Comparison of ENCODE assay signal across 9 mouse cellular contexts in genomic region chr12:100849421-100850138, GRCm38 (mm10). TPM values are rescaled to one million over a fixed set of nuclear protein-coding genes. Genes with fewer than 3 reads are reported as not detected.
DNase-seq lines count a peak whose midpoint lies in the region; ATAC-seq lines count a peak whose summit lies in the region.
"Had no signal": no experiment of that assay in that cellular context is flagged by ENCODE, and none has a peak within 500 bp of the region (broad histone marks: within the 10 kb centered on the region; RNA-seq: fewer than 3 reads in every experiment).

No protein-coding gene starts in this region.

- H3K4me2 ChIP-seq in hindbrain, embryonic 12.5 days (replicated peaks): no peak overlapping the region

- H3K4me1 ChIP-seq in embryonic facial prominence, embryonic 10.5 days: no peaks in the 10 kb centered on the region
- peaks cover 7% of the 10 kb centered on the region; the same call in 1 of the 2 replicates for H3K4me1 ChIP-seq in hindbrain, embryonic 12.5 days

- whole genome bisulfite sequencing in embryonic facial prominence, embryonic 10.5 days: 81% methylated on average over 7 of the region's 7 CpGs
- WGBS in hindbrain, embryonic 12.5 days: 74% methylated on average over 7 of the region's 7 CpGs

- ATAC-seq in hindbrain, embryonic 12.5 days (ENCODE audit: low FRiP score): peak; percentile 64

- no peaks in the 10 kb centered on the region for H3K36me3 ChIP-seq in embryonic facial prominence, embryonic 10.5 days (replicated peaks)
- no peaks in the 10 kb centered on the region for H3K36me3 ChIP-seq in hindbrain, embryonic 12.5 days

- H3K27ac ChIP-seq in embryonic facial prominence, embryonic 10.5 days (replicated peaks): no peak overlapping the region
- H3K27ac ChIP-seq in hindbrain, embryonic 12.5 days: no peak overlapping the region
- H3K27ac ChIP-seq: macrophage had no signal

- no peaks in the 10 kb centered on the region for H3K27me3 ChIP-seq in embryonic facial prominence, embryonic 10.5 days (replicated peaks; ENCODE audit: low read depth, poor library complexity, severe bottlenecking)
- H3K27me3 ChIP-seq in hindbrain, embryonic 12.5 days: 0 out of 2 replicates have a peak, but pooled peaks cover 2% of the 10 kb centered on the region

- H3K4me3 ChIP-seq in embryonic facial prominence, embryonic 10.5 days: no peak overlapping the region
- H3K4me3 ChIP-seq in hindbrain, embryonic 12.5 days: no peak overlapping the region

- no peak overlapping the region for H3K9ac ChIP-seq in hindbrain, embryonic 12.5 days

- no peaks in the 10 kb centered on the region for H3K9me3 ChIP-seq in embryonic facial prominence, embryonic 10.5 days
- H3K9me3 ChIP-seq in hindbrain, embryonic 12.5 days (replicated peaks): no peaks in the 10 kb centered on the region

- DNase-seq in gastrocnemius, adult 18-20 months (ENCODE audit: low spot score): peak; percentile 70
- DNase-seq in gastrocnemius, postnatal 25 days: no peak
- DNase-seq in adipocyte (ENCODE audit: low spot score): peak; percentile 63
- DNase-seq in embryonic facial prominence, embryonic 10.5 days (ENCODE audit: low spot score): peak; percentile 38
- DNase-seq in layer of hippocampus, adult 9-11 months: peak; percentile 68
- DNase-seq in lung, postnatal 10 days: peak; percentile 62
- peak; percentile 56 for DNase-seq in retina, postnatal 7 days (ENCODE audit: low read depth, low spot score)

RNA-seq across cellular contexts. Expression of gene Gpr68, which starts 58.4 kb away (rescaled TPM):
- under 1 TPM in 1 of 2 experiments, not detected in 1; 0.26 TPM for total RNA-seq in gastrocnemius, adult 18-20 months (2021)
- total RNA-seq in gastrocnemius, postnatal 25 days (2021): under 1 TPM in 1 of 2 experiments, not detected in 1; 0.21 TPM
- 0.21 and 0.34 TPM in 2 replicates for polyA plus RNA-seq in embryonic facial prominence, embryonic 10.5 days (2016; fragmentation: Nextera tagmentation; extraction: Ambion mirVana)
- polyA plus RNA-seq in hindbrain, embryonic 12.5 days (2016; fragmentation: Nextera tagmentation; extraction: Ambion mirVana): 0.48 and 0.68 TPM in 2 replicates
